Mouse (Mus musculus): Measurements from ENCODE around the gene Zbtb9. TPM values are rescaled to one million over a fixed set of nuclear protein-coding genes. Genes with fewer than 3 reads are reported as not detected.

The Zbtb9 gene
- total RNA-seq, 2 experiments from 2014 or later = 5.2 to 7.4 TPM

- no peak for DNase-seq
These were observed 25.5 kb upstream of the Zbtb9 start for GRCm38 (mm10) chr17:26947231-26948100.

GRCm38 (mm10) chr17:26948316-26949050, 24.5 kb upstream of the Zbtb9 start:
- DNase-seq = peak; percentile 78

- DNase-seq = no peak
These were observed 23.9 kb upstream of the Zbtb9 start for GRCm38 (mm10) chr17:26949051-26949577.

- no peak for DNase-seq
These were observed 23.1 kb upstream of the Zbtb9 start for GRCm38 (mm10) chr17:26949866-26950265.

GRCm38 (mm10) chr17:26950560-26951288, 22.2 kb upstream of the Zbtb9 start:
- no peak for DNase-seq

GRCm38 (mm10) chr17:26951406-26951805, 21.6 kb upstream of the Zbtb9 start:
- DNase-seq = peak; percentile 83

- DNase-seq = no peak
These were observed 20.8 kb upstream of the Zbtb9 start for GRCm38 (mm10) chr17:26951952-26952877.

- DNase-seq = no peak
These were observed 19.8 kb upstream of the Zbtb9 start for GRCm38 (mm10) chr17:26953201-26953600.

- DNase-seq = no peak
These were observed 19.2 kb upstream of the Zbtb9 start for GRCm38 (mm10) chr17:26953726-26954125.

GRCm38 (mm10) chr17:26956309-26956708, 16.7 kb upstream of the Zbtb9 start:
- DNase-seq = no peak

- DNase-seq = no peak
These were observed 16.1 kb upstream of the Zbtb9 start for GRCm38 (mm10) chr17:26956895-26957294.

GRCm38 (mm10) chr17:26957872-26958271, 15.1 kb upstream of the Zbtb9 start:
- DNase-seq = no peak

- no peak for DNase-seq
These were observed 14.1 kb upstream of the Zbtb9 start for GRCm38 (mm10) chr17:26958880-26959279.

GRCm38 (mm10) chr17:26959815-26960214, 13.2 kb upstream of the Zbtb9 start:
- no peak for DNase-seq

- DNase-seq = no peak
These were observed 11.3 kb upstream of the Zbtb9 start for GRCm38 (mm10) chr17:26961572-26962240.

- DNase-seq = no peak
These were observed 6.0 kb upstream of the Zbtb9 start for GRCm38 (mm10) chr17:26966993-26967392.

- DNase-seq = no peak
These were observed 5.5 kb upstream of the Zbtb9 start for GRCm38 (mm10) chr17:26967477-26967876.

- no peak for DNase-seq
These were observed 4.8 kb upstream of the Zbtb9 start for GRCm38 (mm10) chr17:26968200-26968611.

GRCm38 (mm10) chr17:26969257-26969656, 3.7 kb upstream of the Zbtb9 start:
- no peak for DNase-seq

- DNase-seq = no peak
These were observed 2.7 kb upstream of the Zbtb9 start for GRCm38 (mm10) chr17:26970221-26970620.
